Comparison of ENCODE assay signal across 10 mouse cellular contexts in genomic region chr1:51265926-51266325, GRCm38 (mm10). TPM values are rescaled to one million over a fixed set of nuclear protein-coding genes. Genes with fewer than 3 reads are reported as not detected.
DNase-seq lines count a peak whose midpoint lies in the region; ATAC-seq and TF ChIP-seq lines count a peak whose summit lies in the region.
"Had no signal": no experiment of that assay in that cellular context is flagged by ENCODE, and none has a peak within 500 bp of the region (broad histone marks: within the 10 kb centered on the region; RNA-seq: fewer than 3 reads in every experiment).

No protein-coding gene starts in this region.

- peak overlapping the region; percentile 60; the same call in 1 of the 2 replicates for H3K27ac ChIP-seq in kidney, postnatal 0 days
- no peak overlapping the region for H3K27ac ChIP-seq in forebrain, embryonic 10.5 days

- H3K4me1 ChIP-seq in kidney, postnatal 0 days (replicated peaks; ENCODE audit: insufficient read depth, low read length) = peaks cover 12% of the 10 kb centered on the region; the same call in 1 of the 2 replicates
- H3K4me1 ChIP-seq in forebrain, embryonic 10.5 days = no peaks in the 10 kb centered on the region; the same call in 1 of the 2 replicates

- H3K36me3 ChIP-seq in kidney, postnatal 0 days (ENCODE audit: insufficient read depth, low read length) = no peaks in the 10 kb centered on the region
- no peaks in the 10 kb centered on the region for H3K36me3 ChIP-seq in forebrain, embryonic 10.5 days (replicated peaks)

- WGBS in kidney, postnatal 0 days = 45% methylated on average over 2 of the region's 2 CpGs
- 67% methylated on average over 2 of the region's 2 CpGs for WGBS in forebrain, embryonic 10.5 days

- DNase-seq in embryo, embryonic 9.5 days (ENCODE audit: extremely low spot score) = peak; percentile 22
- no peak for DNase-seq in embryo, embryonic 11 days
- peak; percentile 67 to 86 for DNase-seq in heart, adult 9 months (ENCODE audit: low spot score in 2 of 2)
- peak; percentile 39 for DNase-seq in kidney, postnatal 0 days (ENCODE audit: low spot score)
- DNase-seq in lung, postnatal 10 days = peak; percentile 61
- DNase-seq in layer of hippocampus, adult 11-12 months (ENCODE audit: low spot score) = no peak
- no peak for DNase-seq in gastrocnemius, postnatal 10 days
- no peak for DNase-seq in forebrain, embryonic 10.5 days (ENCODE audit: extremely low spot score, low spot score)

- H3K27me3 ChIP-seq in kidney, postnatal 0 days (ENCODE audit: insufficient read depth, low read length) = no peaks in the 10 kb centered on the region
- H3K27me3 ChIP-seq in forebrain, embryonic 10.5 days (ENCODE audit: poor library complexity, severe bottlenecking) = no peaks in the 10 kb centered on the region
- H3K27me3 ChIP-seq: megakaryocyte, embryonic 14.5 days had no signal

- no peak for ATAC-seq in kidney, postnatal 0 days (replicated peaks; ENCODE audit: low FRiP score, low read depth)
- ATAC-seq: activated CD4-positive, CD25-positive, alpha-beta regulatory T cell, adult 4 months had no signal

- no peak overlapping the region for H3K4me2 ChIP-seq in kidney, postnatal 0 days (ENCODE audit: low read length)

- H3K4me3 ChIP-seq in kidney, postnatal 0 days (replicated peaks; ENCODE audit: low read depth, low read length) = no peak overlapping the region
- H3K4me3 ChIP-seq in forebrain, embryonic 10.5 days = no peak overlapping the region
- H3K4me3 ChIP-seq: megakaryocyte, embryonic 14.5 days had no signal

- TF ChIP-seq CTCF in kidney, postnatal 0 days (IDR thresholded peaks at IDR 0.05; ENCODE audit: low read depth) = no peak

- H3K9me3 ChIP-seq in kidney, postnatal 0 days (replicated peaks; ENCODE audit: low read length) = no peaks in the 10 kb centered on the region
- no peaks in the 10 kb centered on the region for H3K9me3 ChIP-seq in forebrain, embryonic 10.5 days
- H3K9me3 ChIP-seq: megakaryocyte, embryonic 14.5 days had no signal

- no peak overlapping the region for H3K9ac ChIP-seq in kidney, postnatal 0 days (ENCODE audit: low read depth, low read length)

RNA-seq across cellular contexts. Expression of gene Cavin2, which starts 23.0 kb away (rescaled TPM):
- polyA plus RNA-seq in kidney, postnatal 0 days (2015; fragmentation: Nextera tagmentation; extraction: Ambion mirVana) = 30.8 and 32.1 TPM in 2 replicates
- 10 to 100 TPM; 81.7 to 88.6 TPM for total RNA-seq in gastrocnemius, postnatal 10 days (2021)
- 1.9 and 2.1 TPM in 2 replicates for polyA plus RNA-seq in forebrain, embryonic 10.5 days (2016; fragmentation: Nextera tagmentation; extraction: Ambion mirVana)
- polyA plus RNA-seq: activated CD4-positive, CD25-positive, alpha-beta regulatory T cell, adult 4 months had no signal

Comparison
In these comparisons a context has a peak if more than half of its experiments do, and no peak if none do; other contexts are left out.
1. DNase-seq: peak in embryo, embryonic 9.5 days (single experiment), heart, adult 9 months (2 of 2), kidney, postnatal 0 days (single experiment) and lung, postnatal 10 days (single experiment); none in embryo, embryonic 11 days (single experiment), layer of hippocampus, adult 11-12 months (single experiment), gastrocnemius, postnatal 10 days (single experiment) and forebrain, embryonic 10.5 days (single experiment).
2. RNA of gene Cavin2, which starts 23.0 kb away (polyA plus RNA-seq): 30.8 to 32.1 TPM in kidney, postnatal 0 days; 1.9 to 2.1 TPM in forebrain, embryonic 10.5 days; every median in the first group is over 10 times any median in the second.